Mouse (Mus musculus): ENCODE data around the gene Coro2b. TPM values are rescaled to one million over a fixed set of nuclear protein-coding genes. Genes with fewer than 3 reads are reported as not detected.

The Coro2b gene
- polyA plus RNA-seq, 1 experiment from 2014 or later = 1.9 TPM

GRCm38 (mm10) chr9:62466053-62466452 is 70.8 kb downstream of the Coro2b start:
- Histone ChIP-seq H3K36me3 (ENCODE audit: control insufficient read depth, insufficient read depth) (no peaks in the 10 kb centered on the region), H3K4me3 (ENCODE audit: low read depth, low read length) (no peak overlapping the region), H3K27ac (ENCODE audit: low read length) (no peak overlapping the region), H3K4me1 (ENCODE audit: control insufficient read depth, low read depth, low read length) (no peaks in the 10 kb centered on the region), H3K9ac (ENCODE audit: low read depth, low read length) (no peak overlapping the region), H3K4me2 (ENCODE audit: low read depth, low read length) (no peak overlapping the region), H3K27me3 (ENCODE audit: control insufficient read depth, insufficient read depth, low read depth, low read length) (no peaks in the 10 kb centered on the region), H3K9me3 (replicated peaks; ENCODE audit: control insufficient read depth, low read length) (no peaks in the 10 kb centered on the region)
- ATAC-seq (ENCODE audit: low read depth) = 0 out of 2 replicates have a peak, but pooled peaks have one; percentile 19
- WGBS (ENCODE audit: insufficient replicate concordance) = 56% methylated on average over 8 of the region's 8 CpGs

DNA sequence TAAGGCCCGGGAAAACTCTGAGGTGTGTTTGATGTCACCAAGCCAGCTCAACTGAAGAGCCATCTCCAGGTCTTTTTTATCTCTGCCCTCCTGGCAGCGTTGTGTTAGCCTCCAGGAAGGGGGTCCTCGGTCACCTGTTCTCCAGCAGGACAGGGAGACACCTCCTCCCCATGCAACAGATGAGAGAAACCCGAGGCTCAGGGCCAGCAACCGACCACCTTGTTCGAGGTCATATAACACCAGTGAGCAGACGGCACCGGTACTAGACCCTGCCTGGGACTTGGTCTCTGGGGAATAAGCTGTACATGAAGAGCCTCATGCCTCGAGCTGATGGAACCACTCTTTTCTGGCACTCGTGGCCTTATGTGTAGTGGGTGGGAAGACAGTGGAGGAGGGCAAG is 72.1 kb downstream of the Coro2b start:
- 61% methylated on average over 10 of the region's 10 CpGs for WGBS (ENCODE audit: insufficient replicate concordance)
- ATAC-seq (ENCODE audit: low read depth) = no peak
- no peaks in the 10 kb centered on the region for H3K27me3 ChIP-seq (ENCODE audit: control insufficient read depth, insufficient read depth, low read depth, low read length)
- no peak overlapping the region for H3K4me2 ChIP-seq (ENCODE audit: low read depth, low read length)
- no peak overlapping the region for H3K27ac ChIP-seq (ENCODE audit: low read length)
- H3K9me3 ChIP-seq (replicated peaks; ENCODE audit: control insufficient read depth, low read length) = no peaks in the 10 kb centered on the region
- H3K36me3 ChIP-seq (ENCODE audit: control insufficient read depth, insufficient read depth) = no peaks in the 10 kb centered on the region
- H3K4me3 ChIP-seq (ENCODE audit: low read depth, low read length) = no peak overlapping the region
- H3K9ac ChIP-seq (ENCODE audit: low read depth, low read length) = no peak overlapping the region
- no peaks in the 10 kb centered on the region for H3K4me1 ChIP-seq (ENCODE audit: control insufficient read depth, low read depth, low read length)

DNA sequence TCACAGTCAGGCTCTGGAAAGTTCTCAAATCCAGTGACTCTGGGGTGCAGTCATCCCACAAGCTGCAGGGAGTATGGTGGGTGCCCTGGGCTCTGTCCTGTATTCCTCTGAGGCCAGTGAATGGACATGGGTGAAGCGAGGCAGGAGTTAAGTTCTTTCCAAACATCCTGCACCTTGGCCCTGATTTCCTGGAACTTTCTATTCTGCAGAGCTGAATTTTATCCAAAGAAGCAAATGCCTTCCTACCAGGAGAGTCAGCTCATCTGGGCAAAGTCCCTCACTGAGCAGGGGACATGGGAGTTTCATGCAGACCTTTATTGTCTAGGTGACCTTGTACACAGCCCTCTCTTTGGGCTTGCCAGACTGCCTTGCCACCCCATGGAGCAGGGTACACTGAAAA is 75.1 kb downstream of the Coro2b start:
- Histone ChIP-seq H3K9me3 (replicated peaks; ENCODE audit: control insufficient read depth, low read length) (no peaks in the 10 kb centered on the region), H3K36me3 (ENCODE audit: control insufficient read depth, insufficient read depth) (no peaks in the 10 kb centered on the region), H3K27me3 (ENCODE audit: control insufficient read depth, insufficient read depth, low read depth, low read length) (no peaks in the 10 kb centered on the region), H3K9ac (ENCODE audit: low read depth, low read length) (no peak overlapping the region), H3K27ac (ENCODE audit: low read length) (no peak overlapping the region), H3K4me1 (ENCODE audit: control insufficient read depth, low read depth, low read length) (no peaks in the 10 kb centered on the region), H3K4me2 (ENCODE audit: low read depth, low read length) (no peak overlapping the region), H3K4me3 (ENCODE audit: low read depth, low read length) (no peak overlapping the region)
- no peak for ATAC-seq (ENCODE audit: low read depth)
- WGBS (ENCODE audit: insufficient replicate concordance) = 33% methylated on average over 1 of the region's 1 CpGs

- Histone ChIP-seq H3K36me3 (ENCODE audit: control insufficient read depth, insufficient read depth) (no peaks in the 10 kb centered on the region), H3K4me1 (ENCODE audit: control insufficient read depth, low read depth, low read length) (no peaks in the 10 kb centered on the region), H3K27ac (ENCODE audit: low read length) (no peak overlapping the region), H3K9me3 (replicated peaks; ENCODE audit: control insufficient read depth, low read length) (no peaks in the 10 kb centered on the region), H3K4me3 (ENCODE audit: low read depth, low read length) (no peak overlapping the region), H3K9ac (ENCODE audit: low read depth, low read length) (no peak overlapping the region), H3K27me3 (ENCODE audit: control insufficient read depth, insufficient read depth, low read depth, low read length) (no peaks in the 10 kb centered on the region), H3K4me2 (ENCODE audit: low read depth, low read length) (no peak overlapping the region)
- no peak for ATAC-seq (ENCODE audit: low read depth)
- 54% methylated on average over 8 of the region's 8 CpGs for WGBS (ENCODE audit: insufficient replicate concordance)
Observed at GRCm38 (mm10) chr9:62461095-62461494, 75.7 kb downstream of the Coro2b start.

DNA sequence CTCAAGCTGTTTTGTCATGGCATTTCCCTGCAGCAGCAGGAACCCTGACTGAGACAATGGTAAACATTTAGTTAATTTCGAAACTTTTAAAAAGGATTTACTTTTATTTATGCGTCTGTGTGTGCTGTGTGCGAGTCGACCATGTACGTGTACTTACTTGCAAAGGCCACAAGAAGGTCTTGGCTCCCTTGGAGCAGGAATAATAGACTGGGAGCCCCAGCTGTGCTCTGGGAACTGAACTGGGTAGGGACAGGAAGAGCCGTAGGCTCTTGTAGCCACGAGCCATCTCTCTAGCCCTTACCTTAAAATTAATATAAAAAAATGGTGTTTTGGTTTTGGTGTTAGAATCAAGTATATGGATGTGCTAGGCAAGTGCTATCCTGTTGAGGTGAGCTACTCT is 76.8 kb downstream of the Coro2b start:
- WGBS (ENCODE audit: insufficient replicate concordance) = 67% methylated on average over 7 of the region's 7 CpGs
- no peak for ATAC-seq (ENCODE audit: low read depth)
- no peak overlapping the region for H3K4me3 ChIP-seq (ENCODE audit: low read depth, low read length)
- no peaks in the 10 kb centered on the region for H3K36me3 ChIP-seq (ENCODE audit: control insufficient read depth, insufficient read depth)
- no peak overlapping the region for H3K4me2 ChIP-seq (ENCODE audit: low read depth, low read length)
- no peak overlapping the region for H3K27ac ChIP-seq (ENCODE audit: low read length)
- no peak overlapping the region for H3K9ac ChIP-seq (ENCODE audit: low read depth, low read length)
- H3K27me3 ChIP-seq (ENCODE audit: control insufficient read depth, insufficient read depth, low read depth, low read length) = no peaks in the 10 kb centered on the region
- H3K4me1 ChIP-seq (ENCODE audit: control insufficient read depth, low read depth, low read length) = no peaks in the 10 kb centered on the region; the same call in 1 of the 2 replicates
- H3K9me3 ChIP-seq (replicated peaks; ENCODE audit: control insufficient read depth, low read length) = no peaks in the 10 kb centered on the region

DNA sequence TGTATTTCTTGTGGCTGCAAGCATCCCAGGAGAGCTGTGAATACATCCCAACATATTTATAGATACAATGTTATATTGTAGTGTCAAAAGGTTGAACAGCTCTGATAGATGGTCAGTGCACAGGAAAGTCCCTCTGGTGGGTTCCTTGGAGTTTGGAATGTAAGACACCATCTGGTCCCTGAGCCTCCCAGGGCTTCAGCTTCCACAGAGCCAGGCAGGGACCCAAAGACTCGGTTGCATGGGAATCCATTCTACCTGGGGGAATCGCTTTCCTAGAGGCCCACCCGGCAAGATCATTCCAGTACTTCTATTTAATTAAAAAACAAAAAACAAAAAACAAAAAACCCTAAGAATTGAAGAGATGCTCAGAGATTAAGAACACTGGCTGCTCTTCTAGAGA is 78.4 kb downstream of the Coro2b start:
- Histone ChIP-seq H3K4me1 (ENCODE audit: control insufficient read depth, low read depth, low read length) (no peaks in the 10 kb centered on the region; the same call in 1 of the 2 replicates), H3K9me3 (replicated peaks; ENCODE audit: control insufficient read depth, low read length) (no peaks in the 10 kb centered on the region), H3K27me3 (ENCODE audit: control insufficient read depth, insufficient read depth, low read depth, low read length) (no peaks in the 10 kb centered on the region), H3K4me2 (ENCODE audit: low read depth, low read length) (no peak overlapping the region), H3K9ac (ENCODE audit: low read depth, low read length) (no peak overlapping the region), H3K4me3 (ENCODE audit: low read depth, low read length) (no peak overlapping the region), H3K27ac (ENCODE audit: low read length) (no peak overlapping the region), H3K36me3 (ENCODE audit: control insufficient read depth, insufficient read depth) (no peaks in the 10 kb centered on the region)
- 72% methylated on average over 3 of the region's 3 CpGs for WGBS (ENCODE audit: insufficient replicate concordance)
- ATAC-seq (ENCODE audit: low read depth) = no peak

GRCm38 (mm10) chr9:62456015-62456414 is 80.8 kb downstream of the Coro2b start:
- Histone ChIP-seq H3K27ac (ENCODE audit: low read length) (no peak overlapping the region), H3K4me1 (ENCODE audit: control insufficient read depth, low read depth, low read length) (no peaks in the 10 kb centered on the region; the same call in 1 of the 2 replicates), H3K36me3 (ENCODE audit: control insufficient read depth, insufficient read depth) (no peaks in the 10 kb centered on the region), H3K4me2 (ENCODE audit: low read depth, low read length) (no peak overlapping the region), H3K4me3 (ENCODE audit: low read depth, low read length) (no peak overlapping the region), H3K9me3 (replicated peaks; ENCODE audit: control insufficient read depth, low read length) (no peaks in the 10 kb centered on the region), H3K27me3 (ENCODE audit: control insufficient read depth, insufficient read depth, low read depth, low read length) (no peaks in the 10 kb centered on the region), H3K9ac (ENCODE audit: low read depth, low read length) (no peak overlapping the region)
- WGBS (ENCODE audit: insufficient replicate concordance) = 38% methylated on average over 5 of the region's 5 CpGs
- peak; percentile 62 for ATAC-seq (ENCODE audit: low read depth)

- H3K4me2 ChIP-seq (ENCODE audit: low read depth, low read length) = no peak overlapping the region
- 0 out of 2 replicates have a peak, but pooled peaks have one; percentile 30 for ATAC-seq (ENCODE audit: low read depth)
- no peak overlapping the region for H3K9ac ChIP-seq (ENCODE audit: low read depth, low read length)
- H3K4me3 ChIP-seq (ENCODE audit: low read depth, low read length) = no peak overlapping the region
- no peak overlapping the region for H3K27ac ChIP-seq (ENCODE audit: low read length)
- no peaks in the 10 kb centered on the region; the same call in 1 of the 2 replicates for H3K4me1 ChIP-seq (ENCODE audit: control insufficient read depth, low read depth, low read length)
- WGBS (ENCODE audit: insufficient replicate concordance) = 53% methylated on average over 8 of the region's 8 CpGs
- H3K36me3 ChIP-seq (ENCODE audit: control insufficient read depth, insufficient read depth) = no peaks in the 10 kb centered on the region
- no peaks in the 10 kb centered on the region for H3K9me3 ChIP-seq (replicated peaks; ENCODE audit: control insufficient read depth, low read length)
- no peaks in the 10 kb centered on the region for H3K27me3 ChIP-seq (ENCODE audit: control insufficient read depth, insufficient read depth, low read depth, low read length)
Observed at GRCm38 (mm10) chr9:62455210-62455969, 81.5 kb downstream of the Coro2b start.

- H3K9ac ChIP-seq (ENCODE audit: low read depth, low read length) = no peak overlapping the region
- 84% methylated on average over 8 of the region's 8 CpGs for WGBS (ENCODE audit: insufficient replicate concordance)
- H3K9me3 ChIP-seq (replicated peaks; ENCODE audit: control insufficient read depth, low read length) = no peaks in the 10 kb centered on the region
- no peaks in the 10 kb centered on the region for H3K27me3 ChIP-seq (ENCODE audit: control insufficient read depth, insufficient read depth, low read depth, low read length)
- no peak overlapping the region for H3K4me3 ChIP-seq (ENCODE audit: low read depth, low read length)
- no peaks in the 10 kb centered on the region; the same call in 1 of the 2 replicates for H3K4me1 ChIP-seq (ENCODE audit: control insufficient read depth, low read depth, low read length)
- H3K27ac ChIP-seq (ENCODE audit: low read length) = no peak overlapping the region
- H3K4me2 ChIP-seq (ENCODE audit: low read depth, low read length) = no peak overlapping the region
- no peaks in the 10 kb centered on the region for H3K36me3 ChIP-seq (ENCODE audit: control insufficient read depth, insufficient read depth)
- no peak for ATAC-seq (ENCODE audit: low read depth)
Observed at GRCm38 (mm10) chr9:62452373-62452993, 84.4 kb downstream of the Coro2b start.
